Comparison of ENCODE assay signal across 16 mouse cellular contexts in genomic region chr1:181519137-181519536, GRCm38 (mm10). TPM values are rescaled to one million over a fixed set of nuclear protein-coding genes. Genes with fewer than 3 reads are reported as not detected.
DNase-seq lines count a peak whose midpoint lies in the region; ATAC-seq and TF ChIP-seq lines count a peak whose summit lies in the region.
"Had no signal": no experiment of that assay in that cellular context is flagged by ENCODE, and none has a peak within 500 bp of the region (broad histone marks: within the 10 kb centered on the region; RNA-seq: fewer than 3 reads in every experiment).

No protein-coding gene starts in this region.

- H3K9me3 ChIP-seq in lung, embryonic 14.5 days (ENCODE audit: low read depth, low read length): no peaks in the 10 kb centered on the region
- no peaks in the 10 kb centered on the region for H3K9me3 ChIP-seq in limb, embryonic 10.5 days (replicated peaks)
- H3K9me3 ChIP-seq in forebrain, embryonic 12.5 days: no peaks in the 10 kb centered on the region
- H3K9me3 ChIP-seq: embryonic facial prominence, embryonic 10.5 days; limb, embryonic 13.5 days; midbrain, embryonic 10.5 days had no signal

- TF ChIP-seq CTCF in heart, adult 2 months (IDR thresholded peaks at IDR 0.05): peak; percentile 38
- TF ChIP-seq CTCF in lung, embryonic 14.5 days (IDR thresholded peaks at IDR 0.05; ENCODE audit: low read depth): peak; percentile 42; the same call in 1 of the 2 replicates
- peak; percentile 26; the same call in 1 of the 2 replicates for TF ChIP-seq CTCF in brain, embryonic 14.5 days (IDR thresholded peaks at IDR 0.05; ENCODE audit: borderline replicate concordance, extremely low read depth, insufficient read depth, insufficient read length)

- no peak for ATAC-seq in lung, embryonic 14.5 days (ENCODE audit: insufficient read depth)
- ATAC-seq in forebrain, embryonic 12.5 days (ENCODE audit: low FRiP score): no peak

- H3K36me3 ChIP-seq in heart, adult 2 months (ENCODE audit: control insufficient read depth, insufficient read depth, low read length): no peaks in the 10 kb centered on the region
- H3K36me3 ChIP-seq in lung, embryonic 14.5 days (ENCODE audit: insufficient read depth): no peaks in the 10 kb centered on the region
- no peaks in the 10 kb centered on the region for H3K36me3 ChIP-seq in limb, embryonic 10.5 days
- no peaks in the 10 kb centered on the region for H3K36me3 ChIP-seq in forebrain, embryonic 12.5 days (replicated peaks)
- H3K36me3 ChIP-seq: embryonic facial prominence, embryonic 10.5 days; limb, embryonic 13.5 days; midbrain, embryonic 10.5 days had no signal

- no peaks in the 10 kb centered on the region for H3K4me1 ChIP-seq in heart, adult 2 months (ENCODE audit: control insufficient read depth, insufficient read depth, low read length)
- no peaks in the 10 kb centered on the region for H3K4me1 ChIP-seq in lung, embryonic 14.5 days (ENCODE audit: insufficient read depth)
- peaks cover 29% of the 10 kb centered on the region for H3K4me1 ChIP-seq in limb, embryonic 10.5 days
- H3K4me1 ChIP-seq in forebrain, embryonic 12.5 days: 0 out of 2 replicates have a peak, but pooled peaks cover 2% of the 10 kb centered on the region

- no peak overlapping the region for H3K27ac ChIP-seq in heart, adult 2 months
- no peak overlapping the region for H3K27ac ChIP-seq in lung, embryonic 14.5 days (ENCODE audit: low read depth)
- H3K27ac ChIP-seq in limb, embryonic 10.5 days: no peak overlapping the region
- H3K27ac ChIP-seq in forebrain, embryonic 12.5 days: no peak overlapping the region
- H3K27ac ChIP-seq: embryonic facial prominence, embryonic 10.5 days; limb, embryonic 13.5 days; midbrain, embryonic 10.5 days had no signal

- no peak overlapping the region for H3K4me2 ChIP-seq in lung, embryonic 14.5 days
- no peak overlapping the region for H3K4me2 ChIP-seq in forebrain, embryonic 12.5 days
- H3K4me2 ChIP-seq: limb, embryonic 13.5 days had no signal

- H3K4me3 ChIP-seq in heart, adult 2 months: no peak overlapping the region
- H3K4me3 ChIP-seq in lung, embryonic 14.5 days (ENCODE audit: low read depth, low read length): no peak overlapping the region
- no peak overlapping the region for H3K4me3 ChIP-seq in limb, embryonic 10.5 days
- no peak overlapping the region for H3K4me3 ChIP-seq in forebrain, embryonic 12.5 days (replicated peaks)
- H3K4me3 ChIP-seq: embryonic facial prominence, embryonic 10.5 days; limb, embryonic 13.5 days; midbrain, embryonic 10.5 days had no signal

- no peaks in the 10 kb centered on the region for H3K27me3 ChIP-seq in heart, adult 2 months (ENCODE audit: control insufficient read depth, insufficient read depth, low read length)
- H3K27me3 ChIP-seq in lung, embryonic 14.5 days (ENCODE audit: insufficient read depth, low read length): no peaks in the 10 kb centered on the region
- no peaks in the 10 kb centered on the region for H3K27me3 ChIP-seq in limb, embryonic 10.5 days (ENCODE audit: low read depth, poor library complexity, severe bottlenecking)
- no peaks in the 10 kb centered on the region for H3K27me3 ChIP-seq in forebrain, embryonic 12.5 days
- H3K27me3 ChIP-seq: limb, embryonic 13.5 days had no signal

- no peaks in the 10 kb centered on the region for H3K79me2 ChIP-seq in heart, adult 2 months (replicated peaks; ENCODE audit: control insufficient read depth, insufficient read depth, low read length)

- no peak for TF ChIP-seq POLR2A in heart, adult 2 months (IDR thresholded peaks at IDR 0.05; ENCODE audit: insufficient read depth, low read depth, low read length)
- TF ChIP-seq POLR2A in brain, embryonic 14.5 days (IDR thresholded peaks at IDR 0.05; ENCODE audit: borderline replicate concordance, extremely low read depth, insufficient read depth, insufficient read length, poor library complexity, severe bottlenecking): no peak

- 89% methylated on average over 4 of the region's 4 CpGs for WGBS in heart, adult 2 months
- WGBS in lung, embryonic 14.5 days: 72% methylated on average over 4 of the region's 4 CpGs
- WGBS in limb, embryonic 10.5 days: 79% methylated on average over 4 of the region's 4 CpGs
- WGBS in forebrain, embryonic 12.5 days: 76% methylated on average over 4 of the region's 4 CpGs

- TF ChIP-seq EP300 in heart, adult 2 months (IDR thresholded peaks at IDR 0.05; ENCODE audit: insufficient read depth, low read depth, low read length): no peak

- no peak for DNase-seq in heart, adult 2 months
- DNase-seq in heart, postnatal 14 days: no peak
- no peak for DNase-seq in lung, embryonic 14.5 days
- DNase-seq in lung, postnatal 14 days: no peak
- peak; percentile 44 for DNase-seq in ES-CJ7 (ENCODE audit: low read depth, low spot score)
- no peak for DNase-seq in brain, embryonic 14.5 days (ENCODE audit: low read depth)
- no peak for DNase-seq in limb, embryonic 10.5 days (ENCODE audit: low spot score)
- DNase-seq: heart, postnatal 4 days; kidney, postnatal 25 days; layer of hippocampus, postnatal 36 days had no signal

- no peak overlapping the region for H3K9ac ChIP-seq in heart, adult 2 months (ENCODE audit: low read depth, low read length)
- H3K9ac ChIP-seq in lung, embryonic 14.5 days: no peak overlapping the region
- no peak overlapping the region for H3K9ac ChIP-seq in forebrain, embryonic 12.5 days
- H3K9ac ChIP-seq: limb, embryonic 13.5 days had no signal

- intact Hi-C loops in heart, adult 2 months (cut with DNase I): no loop called here
- intact Hi-C loops in heart, postnatal 14 days (cut with DNase I): no loop called here

RNA-seq across cellular contexts. Expression of gene Ccdc121, which starts 7.9 kb away (rescaled TPM):
- not detected for total RNA-seq in heart, adult 2 months (2021)
- polyA plus RNA-seq in heart, adult 2 months (2012; rRNA removed): 0.06 TPM in 1 of 2 replicates, not detected in the other
- not detected for total RNA-seq in heart, postnatal 14 days (2021)
- polyA plus RNA-seq in lung, embryonic 14.5 days (2014; fragmentation: Nextera tagmentation; extraction: Ambion mirVana): 0.20 and 0.60 TPM in 2 replicates
- 0.04 and 0.09 TPM in 2 replicates for polyA plus RNA-seq in brain, embryonic 14.5 days (2012; rRNA removed)
- not detected in 2 replicates for polyA plus RNA-seq in limb, embryonic 10.5 days (2016; fragmentation: Nextera tagmentation; extraction: Ambion mirVana)
- polyA plus RNA-seq in forebrain, embryonic 12.5 days (2016; fragmentation: Nextera tagmentation; extraction: Ambion mirVana): not detected in 2 replicates
- total RNA-seq: heart, adult 8-10 months; heart, postnatal 4 days had no signal
- polyA plus RNA-seq: intestine, embryonic 14.5 days had no signal

RNA-seq across cellular contexts. Expression of gene Dnah14, which starts 57.2 kb away (rescaled TPM):
- total RNA-seq in heart, adult 2 months (2021): not detected
- polyA plus RNA-seq in heart, adult 2 months (2012; rRNA removed): 0.23 TPM in 1 of 2 replicates, not detected in the other
- total RNA-seq in heart, postnatal 14 days (2021): under 1 TPM in 1 of 2 experiments, not detected in 1; 0.05 TPM
- 2.3 and 2.4 TPM in 2 replicates for polyA plus RNA-seq in lung, embryonic 14.5 days (2014; fragmentation: Nextera tagmentation; extraction: Ambion mirVana)
- polyA plus RNA-seq in brain, embryonic 14.5 days (2012; rRNA removed): 0.03 and 0.14 TPM in 2 replicates
- 1.7 TPM in 2 replicates for polyA plus RNA-seq in limb, embryonic 10.5 days (2016; fragmentation: Nextera tagmentation; extraction: Ambion mirVana)
- 1.9 and 2.2 TPM in 2 replicates for polyA plus RNA-seq in forebrain, embryonic 12.5 days (2016; fragmentation: Nextera tagmentation; extraction: Ambion mirVana)
- total RNA-seq: heart, adult 8-10 months; heart, postnatal 4 days had no signal
